Mouse (Mus musculus): ENCODE measurements around the gene Cdyl. TPM values are rescaled to one million over a fixed set of nuclear protein-coding genes. Genes with fewer than 3 reads are reported as not detected.

Gene Cdyl
- polyA plus RNA-seq, 1 experiment: 3.8 TPM

DNA sequence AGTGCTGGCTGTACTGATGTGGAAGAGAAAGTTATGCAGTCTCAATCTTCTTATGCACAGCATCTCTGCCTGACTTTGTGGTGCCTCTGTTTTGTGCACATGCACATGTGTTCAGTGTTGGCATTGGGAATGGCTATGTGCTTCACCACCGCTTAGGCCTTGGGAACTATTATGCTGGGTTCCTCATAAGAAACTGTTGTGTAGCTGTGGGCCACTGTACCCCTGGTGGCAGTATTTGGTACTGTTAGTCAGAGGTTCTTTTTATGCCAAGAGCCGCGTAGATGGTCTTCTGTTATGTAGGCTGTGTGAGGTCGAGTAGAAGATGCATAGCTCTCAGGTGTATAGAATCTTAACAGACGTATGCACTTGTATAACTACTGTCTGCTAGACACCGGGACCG is 147.4 kb downstream of the Cdyl start:
- Histone ChIP-seq H3K4me3 (ENCODE audit: low read depth, low read length) (no peak overlapping the region), H3K27ac (ENCODE audit: insufficient read depth, low read depth, low read length) (no peak overlapping the region), H3K36me3 (ENCODE audit: control insufficient read depth, insufficient read depth, low read length) (no peaks in the 10 kb centered on the region), H3K4me1 (ENCODE audit: control insufficient read depth, insufficient read depth, insufficient read length, low read length) (no peaks in the 10 kb centered on the region; the same call in 1 of the 2 replicates), H3K27me3 (ENCODE audit: control insufficient read depth, insufficient read depth, low read length) (no peaks in the 10 kb centered on the region)
- 95% methylated on average over 7 of the region's 7 CpGs for WGBS
- TF ChIP-seq POLR2A (IDR thresholded peaks at IDR 0.05; ENCODE audit: low read depth, low read length) (no peak), CTCF (IDR thresholded peaks at IDR 0.05; ENCODE audit: extremely low read depth, insufficient read length, insufficient replicate concordance, low read depth, low read length) (peak; percentile 2; the same call in 1 of the 2 replicates)

- Histone ChIP-seq H3K27me3 (ENCODE audit: control insufficient read depth, insufficient read depth, low read length) (no peaks in the 10 kb centered on the region), H3K36me3 (ENCODE audit: control insufficient read depth, insufficient read depth, low read length) (no peaks in the 10 kb centered on the region), H3K4me1 (ENCODE audit: control insufficient read depth, insufficient read depth, insufficient read length, low read length) (no peaks in the 10 kb centered on the region; the same call in 1 of the 2 replicates), H3K27ac (ENCODE audit: insufficient read depth, low read depth, low read length) (no peak overlapping the region), H3K4me3 (ENCODE audit: low read depth, low read length) (no peak overlapping the region)
- TF ChIP-seq POLR2A (IDR thresholded peaks at IDR 0.05; ENCODE audit: low read depth, low read length) (no peak), CTCF (IDR thresholded peaks at IDR 0.05; ENCODE audit: extremely low read depth, insufficient read length, insufficient replicate concordance, low read depth, low read length) (no peak)
- WGBS: 95% methylated on average over 4 of the region's 4 CpGs
Measured at GRCm38 (mm10) chr13:35807525-35807924, 147.9 kb downstream of the Cdyl start.

- no peaks in the 10 kb centered on the region; the same call in 1 of the 2 replicates for H3K4me1 ChIP-seq (ENCODE audit: control insufficient read depth, insufficient read depth, insufficient read length, low read length)
- no peak overlapping the region for H3K27ac ChIP-seq (ENCODE audit: insufficient read depth, low read depth, low read length)
- TF ChIP-seq POLR2A (IDR thresholded peaks at IDR 0.05; ENCODE audit: low read depth, low read length) (no peak), CTCF (IDR thresholded peaks at IDR 0.05; ENCODE audit: extremely low read depth, insufficient read length, insufficient replicate concordance, low read depth, low read length) (no peak)
- no peaks in the 10 kb centered on the region for H3K27me3 ChIP-seq (ENCODE audit: control insufficient read depth, insufficient read depth, low read length)
- H3K4me3 ChIP-seq (ENCODE audit: low read depth, low read length): no peak overlapping the region
- 89% methylated on average over 8 of the region's 8 CpGs for WGBS
- no peaks in the 10 kb centered on the region for H3K36me3 ChIP-seq (ENCODE audit: control insufficient read depth, insufficient read depth, low read length)
Measured at GRCm38 (mm10) chr13:35807940-35808339, 148.3 kb downstream of the Cdyl start.

DNA sequence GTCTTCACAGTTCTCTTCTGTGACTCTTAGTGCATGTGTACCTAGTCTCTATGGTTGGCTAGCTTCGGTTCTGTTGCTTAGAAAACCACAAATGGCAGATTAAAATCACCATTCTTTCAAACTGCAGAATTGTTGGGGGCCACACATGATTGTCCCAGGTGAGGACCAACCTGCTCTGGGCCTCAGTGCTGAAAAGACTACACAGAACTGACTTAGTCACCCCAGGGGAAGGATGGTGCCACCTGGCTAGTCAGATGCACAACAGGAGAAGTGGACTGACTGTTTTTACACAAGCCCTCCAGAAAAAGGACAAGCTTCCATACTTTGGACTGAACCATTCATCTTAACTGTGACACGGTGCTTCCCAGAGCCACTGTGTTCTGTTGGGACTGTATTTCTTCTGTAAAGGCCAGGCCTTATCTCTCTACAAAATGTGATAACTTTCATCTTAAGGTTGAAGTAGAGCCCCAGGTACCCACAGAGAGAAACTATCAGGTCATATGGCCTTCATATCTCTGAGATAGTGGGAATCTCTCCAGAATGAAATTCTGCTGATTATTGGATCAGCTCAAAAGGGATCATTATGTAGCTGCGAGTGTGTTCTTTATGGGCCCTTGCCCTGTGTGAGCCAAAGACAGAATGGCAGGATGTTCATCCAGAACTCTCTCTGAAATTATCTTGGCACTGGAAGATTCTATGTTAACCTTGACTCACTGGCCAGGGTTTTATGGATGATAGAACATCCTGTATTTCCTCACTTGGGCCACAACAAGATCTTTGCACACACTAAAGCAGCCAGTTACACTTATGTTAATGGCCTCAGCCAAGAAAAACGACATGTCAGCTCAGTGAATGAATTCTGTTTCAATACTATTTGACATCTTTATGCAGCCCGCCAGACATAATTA is 149.9 kb downstream of the Cdyl start:
- no peak overlapping the region for H3K4me3 ChIP-seq (ENCODE audit: low read depth, low read length)
- TF ChIP-seq CTCF (IDR thresholded peaks at IDR 0.05; ENCODE audit: extremely low read depth, insufficient read length, insufficient replicate concordance, low read depth, low read length) (no peak), POLR2A (IDR thresholded peaks at IDR 0.05; ENCODE audit: low read depth, low read length) (no peak)
- H3K36me3 ChIP-seq (ENCODE audit: control insufficient read depth, insufficient read depth, low read length): no peaks in the 10 kb centered on the region
- no peak overlapping the region for H3K27ac ChIP-seq (ENCODE audit: insufficient read depth, low read depth, low read length)
- H3K4me1 ChIP-seq (ENCODE audit: control insufficient read depth, insufficient read depth, insufficient read length, low read length): no peaks in the 10 kb centered on the region; the same call in 1 of the 2 replicates
- 65% methylated on average over 5 of the region's 5 CpGs for WGBS
- H3K27me3 ChIP-seq (ENCODE audit: control insufficient read depth, insufficient read depth, low read length): no peaks in the 10 kb centered on the region

GRCm38 (mm10) chr13:35810160-35810537 is 150.5 kb downstream of the Cdyl start:
- no peak overlapping the region for H3K27ac ChIP-seq (ENCODE audit: insufficient read depth, low read depth, low read length)
- no peaks in the 10 kb centered on the region; the same call in 1 of the 2 replicates for H3K4me1 ChIP-seq (ENCODE audit: control insufficient read depth, insufficient read depth, insufficient read length, low read length)
- H3K36me3 ChIP-seq (ENCODE audit: control insufficient read depth, insufficient read depth, low read length): no peaks in the 10 kb centered on the region
- 92% methylated on average over 6 of the region's 6 CpGs for WGBS
- no peak overlapping the region for H3K4me3 ChIP-seq (ENCODE audit: low read depth, low read length)
- H3K27me3 ChIP-seq (ENCODE audit: control insufficient read depth, insufficient read depth, low read length): no peaks in the 10 kb centered on the region
- TF ChIP-seq CTCF (IDR thresholded peaks at IDR 0.05; ENCODE audit: extremely low read depth, insufficient read length, insufficient replicate concordance, low read depth, low read length): no peak
- no peak for TF ChIP-seq POLR2A (IDR thresholded peaks at IDR 0.05; ENCODE audit: low read depth, low read length)

GRCm38 (mm10) chr13:35811361-35812190 is 151.9 kb downstream of the Cdyl start:
- H3K27ac ChIP-seq (ENCODE audit: insufficient read depth, low read depth, low read length): no peak overlapping the region
- TF ChIP-seq POLR2A (IDR thresholded peaks at IDR 0.05; ENCODE audit: low read depth, low read length): no peak
- no peak for TF ChIP-seq CTCF (IDR thresholded peaks at IDR 0.05; ENCODE audit: extremely low read depth, insufficient read length, insufficient replicate concordance, low read depth, low read length)
- peaks cover 4% of the 10 kb centered on the region; the same call in 1 of the 2 replicates for H3K36me3 ChIP-seq (ENCODE audit: control insufficient read depth, insufficient read depth, low read length)
- H3K27me3 ChIP-seq (ENCODE audit: control insufficient read depth, insufficient read depth, low read length): no peaks in the 10 kb centered on the region
- WGBS: 79% methylated on average over 11 of the region's 11 CpGs
- H3K4me1 ChIP-seq (ENCODE audit: control insufficient read depth, insufficient read depth, insufficient read length, low read length): peaks cover 8% of the 10 kb centered on the region; the same call in 1 of the 2 replicates
- no peak overlapping the region for H3K4me3 ChIP-seq (ENCODE audit: low read depth, low read length)

GRCm38 (mm10) chr13:35812191-35812440 is 152.5 kb downstream of the Cdyl start:
- H3K4me3 ChIP-seq (ENCODE audit: low read depth, low read length): no peak overlapping the region
- no peak for TF ChIP-seq CTCF (IDR thresholded peaks at IDR 0.05; ENCODE audit: extremely low read depth, insufficient read length, insufficient replicate concordance, low read depth, low read length)
- TF ChIP-seq POLR2A (IDR thresholded peaks at IDR 0.05; ENCODE audit: low read depth, low read length): no peak
- peaks cover 6% of the 10 kb centered on the region; the same call in 1 of the 2 replicates for H3K36me3 ChIP-seq (ENCODE audit: control insufficient read depth, insufficient read depth, low read length)
- H3K27me3 ChIP-seq (ENCODE audit: control insufficient read depth, insufficient read depth, low read length): no peaks in the 10 kb centered on the region
- H3K27ac ChIP-seq (ENCODE audit: insufficient read depth, low read depth, low read length): no peak overlapping the region
- H3K4me1 ChIP-seq (ENCODE audit: control insufficient read depth, insufficient read depth, insufficient read length, low read length): peaks cover 8% of the 10 kb centered on the region; the same call in 1 of the 2 replicates
- WGBS: 79% methylated on average over 6 of the region's 6 CpGs
